Mouse (Mus musculus) spleen, embryonic (tissue): ENCODE results near the gene Chn2.

Experiments
- CTCF ChIA-PET: fragments of 350-600 bp; sonication (Branson Sonifier 250); formaldehyde crosslinking; loops from one replicate; lab custom pipeline; 2022; lab: Charles Lee

Chn2 gene

DNA sequence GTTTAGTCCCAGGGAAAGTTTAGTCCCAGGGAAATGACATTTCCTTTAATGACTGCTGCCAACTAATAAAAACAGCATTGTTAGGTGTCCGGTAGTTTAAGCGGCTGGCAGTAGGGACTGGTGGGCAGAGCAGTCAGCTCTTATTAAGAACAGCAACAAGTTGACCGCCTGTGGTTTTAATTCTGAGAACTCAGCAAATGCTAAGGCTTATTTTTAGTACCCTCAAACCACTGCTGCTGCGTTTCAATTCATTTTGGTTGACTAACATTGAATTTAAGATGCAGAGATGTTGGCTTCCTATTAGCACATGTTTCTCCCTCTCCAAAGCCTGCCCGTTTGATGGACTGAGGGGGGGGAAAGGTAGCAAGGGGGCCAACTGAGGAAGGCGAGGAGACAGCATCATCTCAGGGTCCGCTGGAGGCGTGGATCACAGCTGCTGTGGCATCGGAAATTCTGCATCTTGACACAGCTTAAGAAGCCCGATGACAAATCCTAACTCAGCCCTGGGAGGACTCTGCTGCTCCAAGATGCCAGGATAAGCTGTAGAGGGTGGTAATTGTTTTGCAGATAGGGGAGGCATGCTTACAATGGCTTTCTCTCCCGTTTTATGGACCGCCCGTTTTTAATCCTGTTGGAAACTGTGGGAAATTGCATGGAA, 2.2 kb downstream of the Chn2 start:
- CTCF ChIA-PET, result interaction anchor here (1.1 kb wide), 1 partner anchor 8 kb away, joined by 3 read pairs; no protein-coding TSS in a partner anchor

DNA sequence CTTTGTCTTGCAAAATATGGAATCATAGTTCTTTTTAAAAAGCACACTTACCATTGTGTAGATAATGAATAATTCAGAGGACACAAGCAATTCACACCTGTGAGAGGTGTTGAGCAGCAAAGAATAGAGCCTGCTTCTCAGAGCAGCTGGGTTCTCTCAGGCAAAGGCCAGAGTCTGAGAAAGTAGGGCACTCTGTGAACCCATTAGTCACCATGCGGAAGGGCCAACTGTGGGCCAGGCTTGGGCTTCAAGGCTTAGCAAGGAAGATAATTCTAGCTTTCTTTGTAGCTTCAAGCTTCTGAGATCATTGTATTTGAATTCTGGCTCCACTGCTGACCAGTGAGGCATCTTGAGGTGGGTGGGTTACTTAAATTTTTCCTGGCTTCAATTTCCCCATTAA, 2.8 kb downstream of the Chn2 start:
- CTCF ChIA-PET, result no interaction called here

DNA sequence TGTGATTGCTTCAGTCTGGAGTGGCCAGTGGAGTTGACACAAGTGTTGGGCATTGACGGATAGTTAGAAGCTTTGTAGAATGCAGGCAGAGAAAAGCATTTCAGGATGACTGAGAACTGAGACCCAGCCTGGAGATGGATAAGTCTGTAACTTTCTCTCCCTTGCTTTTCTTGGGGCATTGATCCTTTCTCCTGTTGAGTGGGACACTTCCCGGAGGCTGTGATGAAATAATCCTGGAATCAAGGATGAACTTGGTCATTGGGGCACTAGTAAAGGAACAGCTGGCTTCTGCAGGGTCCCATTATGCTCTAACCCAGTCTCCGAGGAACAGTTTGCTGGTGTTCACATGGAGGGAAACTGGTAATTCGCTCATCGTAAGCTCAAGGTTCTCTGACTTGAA, 4.2 kb downstream of the Chn2 start:
- CTCF ChIA-PET, result interaction anchor here (0.6 kb wide), 1 partner anchor 791 kb away, joined by 3 read pairs; no protein-coding TSS in a partner anchor

DNA sequence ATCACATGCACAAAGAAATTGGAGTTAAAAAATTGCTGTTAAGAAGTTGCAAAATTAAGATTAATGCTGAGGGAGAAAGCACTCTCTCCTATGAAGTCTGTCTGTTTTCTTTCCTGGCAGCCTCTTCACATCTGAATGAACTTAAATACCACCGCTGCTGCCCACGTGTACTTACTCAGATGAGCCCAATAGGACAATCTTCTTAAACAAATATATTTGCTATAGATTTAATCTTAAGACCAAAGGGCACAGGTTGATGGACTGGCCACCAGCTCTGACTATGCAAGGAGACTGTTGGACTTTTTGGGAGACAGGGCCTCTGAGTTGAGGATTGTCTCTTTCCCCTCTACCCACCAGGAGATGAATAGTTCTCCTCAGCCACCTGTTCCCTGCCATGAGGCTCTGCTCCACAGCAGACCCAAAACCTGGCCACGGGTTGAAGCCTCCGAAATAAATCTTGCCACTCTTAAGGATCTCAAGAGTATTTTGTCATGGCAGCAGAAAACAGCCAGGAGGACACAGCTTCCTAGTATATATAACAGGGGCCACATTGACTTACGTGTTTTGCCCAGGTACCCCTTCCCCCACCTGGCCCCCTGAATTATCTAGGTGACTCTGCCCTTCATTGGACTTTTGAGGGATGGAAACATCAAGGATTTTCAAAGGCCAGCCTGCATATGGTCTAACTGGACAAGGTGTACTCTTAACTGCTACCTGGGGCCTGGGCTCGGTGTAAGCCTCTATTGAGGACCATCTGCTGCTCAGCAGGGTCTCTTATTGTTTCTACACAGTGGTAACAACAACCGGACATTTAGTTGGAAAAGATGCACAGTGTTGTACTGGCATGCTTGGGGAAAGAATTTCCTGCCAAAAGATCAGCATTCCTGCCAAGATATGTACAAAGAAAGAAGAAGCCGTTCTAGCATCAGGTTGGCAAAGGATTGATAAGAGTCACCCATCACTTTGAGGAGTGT, 6.7 kb downstream of the Chn2 start:
- CTCF ChIA-PET, result no interaction called here

DNA sequence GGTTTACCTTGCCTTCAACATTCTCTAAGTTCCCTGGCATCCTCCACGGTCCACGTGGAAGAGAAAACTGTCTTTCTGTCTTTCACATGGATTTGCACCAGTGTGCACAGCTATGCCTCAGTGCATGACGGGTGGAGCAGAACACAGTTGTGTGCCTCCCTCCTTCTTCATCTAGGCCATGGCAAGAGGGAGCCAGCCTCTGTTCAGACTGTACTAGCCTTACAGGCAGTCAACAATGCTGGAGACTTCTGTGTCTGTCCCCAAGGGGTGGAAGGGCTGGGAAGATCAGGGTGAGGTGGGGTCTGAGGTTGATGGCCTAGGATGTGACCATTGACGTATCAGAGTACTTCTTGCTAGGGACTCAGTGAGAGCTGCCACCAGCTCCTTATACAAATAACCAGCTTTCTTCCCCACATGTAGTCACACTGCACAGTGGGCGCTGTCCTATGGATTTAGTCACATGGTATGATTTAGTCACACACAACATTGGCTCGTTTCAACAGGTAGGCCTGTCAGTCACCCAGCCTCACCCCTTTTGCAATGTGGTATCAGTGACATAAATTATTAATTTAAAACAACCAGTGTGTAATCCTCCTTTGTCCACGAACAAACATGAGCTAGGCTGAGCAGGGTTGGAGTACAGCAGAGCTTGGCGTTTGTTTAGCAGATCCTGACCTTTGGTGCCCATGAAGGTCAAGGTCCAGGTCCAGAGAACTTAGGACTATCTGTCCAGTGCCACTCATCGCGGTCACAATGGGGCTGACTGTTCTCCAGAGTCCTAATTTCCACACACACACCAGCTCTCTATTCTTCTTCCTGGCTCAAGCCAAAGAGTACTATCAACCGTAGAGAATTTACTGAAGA, 7.8 kb downstream of the Chn2 start:
- CTCF ChIA-PET, result no interaction called here

DNA sequence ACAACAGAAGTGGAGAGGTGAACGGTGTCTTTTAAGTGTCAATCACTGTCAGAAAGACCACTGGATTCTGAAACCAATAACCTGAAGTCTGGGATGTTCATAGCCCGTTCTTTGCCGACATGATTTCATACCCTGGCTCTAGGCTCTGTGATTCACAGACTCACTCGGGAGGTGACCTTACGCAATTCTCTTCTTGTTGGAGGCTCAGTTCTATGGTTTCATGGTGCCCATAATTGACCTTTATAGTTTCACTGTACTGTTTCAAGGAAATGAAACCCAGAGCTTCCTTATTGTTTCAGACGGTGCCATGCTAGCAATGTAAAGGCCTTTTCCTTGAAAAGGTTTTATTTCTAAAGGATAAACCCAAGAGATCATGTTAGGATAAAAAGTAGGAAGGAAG, 9.4 kb downstream of the Chn2 start:
- CTCF ChIA-PET, result interaction anchor here (1.1 kb wide), 1 partner anchor 8 kb away, joined by 3 read pairs; no protein-coding TSS in a partner anchor

DNA sequence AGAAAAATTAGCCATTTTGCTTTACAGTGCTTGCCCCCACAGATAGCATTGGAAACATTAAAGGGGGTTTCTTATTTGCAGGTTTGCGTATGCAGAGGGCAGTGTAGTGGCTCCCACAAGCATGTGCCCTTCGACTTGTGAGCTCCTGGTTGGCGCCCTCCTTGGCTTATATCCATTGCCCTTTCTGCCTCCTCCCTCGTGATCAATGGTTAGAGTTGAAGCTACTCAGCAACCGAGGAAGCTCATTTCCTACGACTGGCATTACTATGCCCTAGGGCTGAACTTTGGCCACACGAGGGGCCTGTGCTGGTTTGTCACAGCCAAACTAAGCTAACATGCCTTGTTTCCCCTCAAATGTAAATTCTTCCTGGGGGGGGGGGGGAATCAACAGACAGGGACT, 11.8 kb downstream of the Chn2 start:
- CTCF ChIA-PET, result interaction anchor here (0.6 kb wide), 1 partner anchor 21 kb away, joined by 4 read pairs; no protein-coding TSS in a partner anchor

DNA sequence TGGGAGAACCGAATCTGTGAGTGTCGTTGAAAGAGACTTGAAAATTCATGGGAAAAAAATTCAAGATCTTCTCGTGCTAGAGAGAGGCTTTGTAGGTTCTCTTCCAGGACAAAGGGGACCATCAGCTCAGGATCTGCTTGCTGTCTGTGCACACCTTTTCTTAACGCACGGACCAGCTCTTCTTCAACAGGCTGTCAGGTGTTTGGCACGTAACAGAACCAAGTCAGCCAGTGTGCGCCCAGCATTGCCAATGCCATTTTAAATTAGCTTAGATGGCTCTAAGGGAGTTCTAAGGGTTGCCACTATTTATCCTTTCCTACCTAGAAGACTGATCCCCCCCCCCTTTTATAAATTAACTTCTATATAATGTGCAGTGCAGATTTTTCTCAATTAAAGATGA, 12.8 kb downstream of the Chn2 start:
- CTCF ChIA-PET, result no interaction called here

DNA sequence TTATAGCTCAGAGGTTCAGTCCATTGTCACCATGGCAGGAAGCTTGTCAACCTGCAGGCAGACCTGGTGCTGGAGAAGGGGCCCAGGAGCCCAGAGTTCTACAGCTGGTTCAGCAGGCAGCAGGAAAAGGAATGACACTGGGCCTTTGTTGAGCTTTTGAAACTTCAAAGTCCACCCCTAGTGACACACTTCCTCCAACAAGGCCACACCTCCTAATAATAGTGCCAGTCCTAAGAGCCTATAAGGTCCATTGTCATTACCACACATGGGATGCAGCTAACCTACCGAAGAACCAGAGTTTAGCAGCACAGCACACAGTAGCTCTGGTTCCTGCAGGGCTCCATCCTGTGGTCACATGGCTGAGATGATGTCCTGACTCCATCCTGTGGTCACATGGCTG, 13.3 kb downstream of the Chn2 start:
- CTCF ChIA-PET, result no interaction called here

DNA sequence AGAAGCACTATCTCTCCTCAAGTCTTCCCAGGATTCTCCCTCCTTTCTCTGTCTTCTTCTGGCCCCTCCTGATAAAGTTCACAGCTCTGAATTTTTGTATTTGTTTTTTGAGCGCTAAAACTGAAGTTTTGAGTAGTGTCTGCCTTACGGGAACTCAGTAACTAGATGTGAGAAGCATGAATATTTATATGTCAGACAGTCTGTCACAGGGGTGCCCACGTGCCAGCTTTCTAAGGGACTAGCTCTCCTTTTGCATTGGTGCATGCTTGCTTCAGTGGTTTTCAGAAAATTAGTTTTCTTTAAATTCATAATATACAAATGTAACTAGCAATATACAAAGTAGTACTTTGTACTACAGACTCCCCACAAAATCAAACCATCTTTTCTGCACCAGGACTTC, 14.0 kb downstream of the Chn2 start:
- CTCF ChIA-PET, result no interaction called here

DNA sequence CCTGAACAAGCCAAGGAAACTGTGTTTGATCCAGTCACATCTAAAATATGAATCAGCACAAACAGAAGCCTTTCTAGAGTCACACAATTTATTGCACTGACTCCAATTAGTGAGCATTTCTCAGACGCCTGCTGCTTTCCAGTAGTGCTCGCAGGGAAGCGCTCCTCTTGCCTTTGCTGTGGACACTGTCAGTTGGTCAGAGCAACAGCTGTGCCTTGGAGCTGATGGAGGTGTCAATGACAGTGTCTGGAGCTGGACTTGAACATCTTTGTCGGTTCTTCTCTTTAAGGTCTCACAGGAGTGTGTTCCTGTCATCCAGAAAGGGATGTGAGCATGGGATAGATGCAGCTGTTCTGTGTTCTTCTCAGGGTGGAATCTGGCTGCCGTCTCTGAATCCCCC, 16.0 kb downstream of the Chn2 start:
- CTCF ChIA-PET, result no interaction called here

DNA sequence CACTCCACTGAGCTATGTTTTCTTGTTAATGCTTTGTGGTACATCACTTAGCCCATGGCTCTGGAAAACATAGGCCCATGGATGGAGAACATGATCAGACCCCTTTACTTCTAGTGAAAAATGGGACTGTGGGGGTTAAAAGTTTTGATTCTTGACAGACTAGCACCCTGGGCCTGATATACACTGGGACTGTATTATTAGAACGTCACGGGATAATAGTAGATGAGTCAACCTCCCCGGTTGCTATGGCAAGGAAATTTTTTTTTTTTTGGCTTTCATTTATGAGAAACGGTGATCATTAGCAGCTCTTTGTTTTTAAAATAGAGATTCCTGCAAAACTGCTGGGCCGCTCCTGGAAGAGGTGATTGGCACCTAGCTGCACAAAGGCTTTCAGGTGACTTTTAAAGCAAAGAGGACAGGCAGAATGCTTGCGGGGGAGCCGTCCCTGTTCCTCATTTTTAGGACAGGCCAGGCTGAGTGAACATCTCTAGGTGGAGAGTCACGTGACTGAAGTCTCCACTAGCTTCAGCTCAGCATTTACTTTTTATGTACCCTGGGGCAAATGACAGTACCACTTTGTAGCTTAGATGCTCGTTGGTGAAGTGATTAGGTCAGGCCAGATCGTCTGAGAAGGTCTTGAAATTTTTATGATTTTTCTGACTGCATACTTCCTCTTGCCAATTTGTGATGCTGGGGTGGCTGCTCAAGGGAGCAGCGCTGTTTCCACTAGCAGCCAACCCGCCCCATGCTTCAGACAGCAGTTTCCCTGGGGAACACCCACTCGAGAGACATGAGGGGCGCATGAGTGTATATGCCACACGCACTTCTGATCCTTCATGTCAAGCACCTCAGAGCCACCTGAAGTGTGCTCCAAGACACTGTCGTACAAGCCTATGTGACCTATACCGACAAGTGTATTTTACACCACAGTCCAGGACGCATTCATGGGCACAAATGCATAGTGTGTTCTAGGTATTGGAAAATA, 17.5 kb downstream of the Chn2 start:
- CTCF ChIA-PET, result no interaction called here

DNA sequence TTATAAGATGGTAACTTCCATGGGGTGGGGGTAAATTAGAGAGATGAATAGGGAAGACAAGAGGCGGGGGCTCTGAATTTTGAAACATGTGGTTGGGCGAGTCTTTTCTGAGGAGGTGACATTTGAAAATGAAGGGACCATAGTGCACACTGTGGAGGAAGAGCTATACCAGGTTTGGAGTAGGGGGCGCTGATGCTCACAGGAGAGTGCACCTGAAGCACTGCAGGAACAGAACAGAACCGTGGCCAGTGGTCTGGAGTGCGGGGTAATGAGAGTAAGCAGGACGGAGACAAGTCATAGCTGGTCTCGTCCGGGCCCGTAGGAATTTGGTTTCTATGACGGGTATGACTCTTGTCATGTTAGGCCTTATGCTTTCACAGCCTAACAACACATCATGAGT, 18.3 kb downstream of the Chn2 start:
- CTCF ChIA-PET, result no interaction called here

DNA sequence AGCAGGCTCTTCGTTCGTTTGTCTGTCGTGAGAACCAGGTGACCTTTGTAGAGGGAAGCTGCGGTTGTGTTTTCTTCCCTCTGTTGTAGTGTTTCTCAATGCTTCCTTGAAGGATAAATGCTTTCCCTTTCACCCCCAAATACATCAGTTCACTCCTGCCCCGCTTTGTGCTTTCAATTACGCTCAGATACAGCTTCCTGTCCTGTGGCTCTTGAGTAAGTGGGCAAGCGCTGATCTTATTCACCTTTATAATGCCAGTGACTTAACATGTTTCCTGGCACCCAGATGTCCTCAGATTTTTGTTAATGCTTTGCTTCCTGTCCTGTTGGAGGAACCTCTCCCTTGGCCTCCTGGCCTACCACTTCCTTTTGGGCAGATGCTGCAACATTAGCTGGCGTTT, 19.5 kb downstream of the Chn2 start:
- CTCF ChIA-PET, result no interaction called here

DNA sequence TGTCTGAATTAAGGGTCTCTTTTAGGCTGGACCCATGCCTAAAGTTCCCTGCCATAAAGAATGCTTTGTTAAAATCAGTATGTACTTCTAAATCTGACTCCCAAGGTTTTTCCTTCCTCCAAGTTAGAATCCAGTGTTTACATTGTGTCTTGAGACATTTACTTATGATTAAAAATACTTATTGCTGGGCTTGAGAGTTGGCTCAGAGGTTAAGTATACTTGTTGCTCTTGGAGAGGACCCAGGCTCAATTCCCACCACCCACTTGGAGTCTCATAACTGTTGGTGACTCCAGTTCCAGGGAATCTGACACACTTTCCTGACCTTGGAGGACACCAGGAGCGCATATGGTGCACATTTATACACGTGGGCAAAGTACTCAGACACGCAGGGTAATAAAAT, 20.9 kb downstream of the Chn2 start:
- CTCF ChIA-PET, result no interaction called here

DNA sequence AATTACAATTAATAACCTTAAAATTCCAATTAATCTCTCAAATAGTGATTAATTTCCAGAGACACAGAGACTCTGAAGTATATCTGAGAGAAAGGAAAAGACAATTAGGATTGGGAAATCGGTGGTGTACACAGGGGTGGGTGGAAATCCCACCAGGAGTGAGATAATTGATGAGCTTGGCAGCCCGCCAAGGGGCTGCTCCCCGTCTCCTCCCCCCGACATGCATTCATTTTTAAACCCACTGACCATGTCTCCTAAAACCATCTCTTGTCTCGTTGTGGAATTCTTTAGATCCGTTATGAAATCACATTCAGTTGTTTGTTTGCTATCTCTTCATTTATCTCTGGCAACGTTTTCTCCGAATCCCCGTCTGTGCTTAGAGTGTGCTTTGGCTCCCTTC, 22.0 kb downstream of the Chn2 start:
- CTCF ChIA-PET, result no interaction called here

DNA sequence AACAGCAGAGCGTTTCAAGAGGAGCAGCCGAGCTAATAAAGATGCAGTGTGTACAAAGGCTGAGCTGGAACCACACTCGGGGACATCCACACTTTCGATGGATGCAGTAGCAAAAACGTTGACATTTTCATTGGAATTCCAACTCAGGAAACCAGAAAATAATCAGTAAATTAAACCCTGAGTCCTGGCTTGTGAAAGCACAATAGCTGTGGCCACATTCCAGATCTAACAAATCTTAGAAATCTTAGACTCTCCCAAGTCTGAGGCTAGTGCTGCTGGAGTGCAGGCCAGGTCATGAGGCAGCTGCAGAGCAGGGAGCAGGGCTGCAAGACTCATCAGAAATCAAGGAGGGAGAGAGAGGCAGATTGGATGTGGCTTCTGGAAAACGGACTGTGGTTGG, 24.5 kb downstream of the Chn2 start:
- CTCF ChIA-PET, result no interaction called here

DNA sequence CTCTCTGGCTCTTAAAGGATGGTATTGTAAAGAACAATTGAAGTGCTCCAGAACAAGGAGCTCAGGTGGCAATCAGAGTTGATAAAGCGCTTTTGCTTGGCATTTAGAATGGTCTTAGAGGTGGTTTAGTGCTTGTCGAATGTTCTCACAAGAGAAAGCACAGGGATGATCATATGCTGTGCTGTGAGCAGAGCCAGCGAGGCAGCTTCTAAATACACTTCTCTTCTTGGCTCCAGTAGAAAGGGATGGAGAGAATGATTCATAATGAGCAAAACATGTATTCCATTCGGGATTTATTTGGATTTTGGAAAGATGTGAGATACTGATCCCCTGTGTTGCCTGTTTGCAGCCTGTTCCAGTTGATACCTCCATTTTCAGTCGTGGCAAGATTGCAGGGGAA, 28.0 kb downstream of the Chn2 start:
- CTCF ChIA-PET, result no interaction called here

DNA sequence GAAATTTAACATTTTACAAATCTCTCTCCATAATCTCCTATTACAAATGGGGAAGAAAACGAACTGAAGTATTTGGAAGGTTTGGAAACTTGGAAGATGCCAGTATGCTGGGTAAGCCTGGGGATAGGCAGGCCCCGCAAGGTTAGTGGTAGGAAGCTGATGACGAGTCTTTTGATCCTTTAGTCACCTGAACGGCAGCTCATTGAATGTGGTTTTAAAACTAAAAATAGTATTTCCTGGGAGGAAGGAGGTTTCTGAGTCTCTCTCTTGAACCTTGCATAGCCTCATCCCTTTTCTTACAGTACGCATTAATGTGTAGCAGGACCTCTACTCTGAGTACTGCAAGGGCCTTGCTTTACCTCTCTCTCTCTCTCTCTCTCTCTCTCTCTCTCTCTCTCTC, 29.5 kb downstream of the Chn2 start:
- CTCF ChIA-PET, result no interaction called here

DNA sequence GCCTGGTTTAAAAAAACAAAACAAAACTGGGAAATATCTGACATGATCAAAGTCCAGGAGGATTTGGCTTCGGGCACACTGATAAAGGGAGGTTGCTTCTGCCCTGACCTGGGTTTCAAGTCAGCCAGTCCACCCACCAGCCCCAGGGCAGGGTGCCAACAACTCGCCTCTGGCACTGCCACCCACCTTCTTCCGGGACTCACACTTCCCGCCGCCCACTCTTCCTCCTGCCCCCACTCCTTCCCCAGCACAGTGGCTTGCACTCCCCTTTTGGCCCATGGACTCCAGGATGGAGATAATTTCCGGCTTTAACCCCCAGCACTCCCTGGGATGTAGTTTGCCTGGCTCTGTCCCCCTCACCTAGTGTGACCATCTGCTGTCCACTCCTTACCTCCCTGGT, 31.4 kb downstream of the Chn2 start:
- CTCF ChIA-PET, result no interaction called here

DNA sequence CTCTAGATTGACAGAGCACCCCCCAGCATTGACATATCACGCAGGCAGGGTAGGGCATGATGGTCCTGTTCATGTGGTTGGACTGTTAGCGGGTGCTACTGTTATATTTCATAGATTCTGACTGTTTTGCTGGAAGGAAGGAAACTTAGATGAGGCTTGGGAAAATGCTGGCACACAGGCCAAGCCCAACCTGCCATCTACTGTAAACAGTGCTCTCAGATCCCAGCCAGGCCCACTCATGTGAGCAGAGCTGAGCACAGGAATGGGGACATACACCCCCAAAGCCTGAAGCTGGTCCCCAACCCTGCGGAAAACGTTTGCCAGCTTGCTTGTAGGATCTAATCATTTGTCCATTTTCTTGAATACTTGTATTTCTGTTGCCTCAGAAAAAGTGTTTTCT, 32.1 kb downstream of the Chn2 start:
- CTCF ChIA-PET, result no interaction called here
